Mouse (Mus musculus): Measurements from ENCODE around the gene Mob3b. TPM values are rescaled to one million over a fixed set of nuclear protein-coding genes. Genes with fewer than 3 reads are reported as not detected.

Mob3b gene
- total and polyA plus RNA-seq, 3 experiments: 7.9 to 35.2 (median 23.7) TPM

DNA sequence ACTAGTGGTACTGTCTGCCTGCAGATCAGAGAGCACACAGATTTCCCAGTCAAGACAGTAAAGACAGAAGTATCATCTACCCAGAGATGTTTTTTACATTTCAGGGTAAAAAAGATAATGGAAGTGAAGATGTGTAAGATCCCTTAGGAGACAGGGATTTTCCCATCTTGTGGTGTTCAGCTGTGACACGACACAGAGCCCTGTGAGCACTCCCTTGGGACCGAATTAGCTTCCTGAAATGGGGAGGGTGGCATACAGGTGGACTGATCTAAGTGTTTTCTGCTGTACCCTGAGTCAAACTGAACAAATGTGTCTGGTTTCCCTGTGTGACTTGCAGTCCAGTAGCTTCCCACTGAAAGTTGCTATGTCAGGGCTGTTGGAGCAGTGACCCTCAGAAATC is 42.3 kb downstream of the Mob3b start:
- DNase-seq: no peak

DNA sequence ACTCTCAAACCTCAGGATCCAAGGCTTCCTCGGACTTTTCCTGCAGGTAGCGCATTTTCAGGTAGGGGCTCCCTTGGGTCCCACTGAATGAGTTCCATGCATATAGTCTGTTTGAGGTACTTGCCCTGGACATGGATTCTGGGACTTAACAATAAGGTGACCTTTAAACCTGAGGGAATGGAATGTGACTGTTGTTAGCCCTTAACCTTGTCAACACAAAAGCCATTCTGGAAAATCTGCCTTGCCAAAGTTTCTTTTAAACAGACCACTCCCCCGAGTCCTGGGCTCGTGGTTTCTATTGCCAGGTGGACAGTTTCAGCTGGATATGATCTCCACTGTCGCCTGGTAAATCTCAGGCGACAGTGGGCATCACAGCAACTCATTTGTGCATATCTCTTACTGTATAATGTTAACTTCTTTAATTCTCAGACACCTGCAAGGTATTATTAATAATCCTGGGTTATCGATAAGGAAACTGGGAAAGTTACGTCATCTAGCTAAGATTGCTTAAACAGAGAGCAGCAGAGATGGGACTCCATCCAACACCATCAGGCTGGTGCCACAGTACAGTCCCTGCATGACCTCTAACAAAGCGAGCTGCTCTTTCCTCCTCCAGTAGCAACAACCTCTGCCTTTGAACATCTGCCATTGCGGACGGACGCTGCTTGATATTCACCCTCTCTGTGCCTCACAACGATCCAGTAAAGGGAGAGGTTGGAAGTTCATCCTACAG is 43.6 kb downstream of the Mob3b start:
- DNase-seq: peak; percentile 35

DNA sequence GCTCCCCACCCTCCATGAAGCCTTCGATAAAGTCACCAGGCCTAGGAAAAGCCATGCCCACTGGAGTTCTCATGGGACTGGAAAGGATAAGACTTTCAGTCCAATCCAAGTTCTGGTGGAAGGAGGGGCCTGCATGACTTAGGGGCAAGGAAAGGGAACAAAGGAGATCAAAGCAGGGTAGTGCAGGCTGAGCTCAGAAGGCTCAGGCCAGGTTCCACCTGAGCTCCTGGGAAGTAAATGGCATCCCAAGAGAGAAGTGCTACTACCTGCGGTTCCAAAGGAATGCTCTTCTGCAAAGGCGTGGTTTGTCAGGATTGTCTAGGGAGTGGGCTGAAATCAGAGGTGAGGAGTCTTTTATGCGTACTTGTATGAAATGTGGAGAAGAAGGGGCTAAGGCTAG is 44.8 kb downstream of the Mob3b start:
- no peak for DNase-seq

DNA sequence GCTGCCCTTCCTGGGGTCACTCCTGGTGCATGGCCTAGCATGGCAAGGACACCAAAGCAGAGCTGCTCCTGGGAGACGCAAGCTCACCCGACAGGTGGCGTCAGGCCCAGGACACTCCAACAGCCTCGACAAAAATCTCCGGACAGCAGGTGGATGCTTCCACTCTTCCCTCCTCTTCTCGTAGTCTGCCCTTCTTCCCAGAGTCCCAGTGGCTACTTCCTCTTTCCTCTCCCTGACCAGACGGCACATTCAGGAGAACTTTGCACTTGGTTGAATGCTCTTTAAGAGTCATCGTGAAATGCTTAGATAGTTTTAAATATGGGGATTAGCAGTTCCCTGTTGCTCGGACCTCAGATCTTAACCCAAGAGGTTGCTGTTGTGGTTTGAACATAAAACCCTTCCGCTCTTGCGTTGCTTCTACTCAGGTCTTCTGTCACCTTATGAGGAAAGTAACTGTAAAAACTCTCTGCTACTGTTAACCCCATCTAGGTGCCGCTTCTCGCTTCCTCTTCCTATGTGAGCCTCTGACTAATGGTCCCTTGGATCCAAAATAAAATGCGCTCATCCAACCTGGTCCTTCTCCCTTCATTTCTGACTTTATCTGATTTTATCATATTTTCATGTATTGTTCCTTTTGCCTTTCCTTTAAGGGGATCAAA is 52.0 kb downstream of the Mob3b start:
- no peak for DNase-seq

DNA sequence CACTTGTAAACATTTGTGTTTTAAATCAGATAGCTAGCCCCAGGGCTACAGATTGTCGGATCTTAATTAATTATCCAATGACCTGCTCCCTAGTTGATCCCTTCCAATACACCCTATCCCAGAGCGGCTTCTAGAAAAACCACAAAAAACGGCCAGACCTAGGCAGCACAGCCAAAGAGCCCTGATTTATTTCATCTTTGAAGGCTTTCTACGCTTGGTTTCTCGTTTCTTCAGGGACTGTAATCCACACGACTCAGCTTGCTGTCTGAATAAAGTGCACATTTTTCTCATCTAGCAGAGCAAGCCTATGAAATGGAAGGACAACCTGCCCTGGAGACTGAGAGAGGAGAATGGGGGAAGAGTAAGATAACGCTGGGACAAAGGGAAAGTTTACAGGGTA is 56.1 kb downstream of the Mob3b start:
- peak; percentile 21 for DNase-seq

DNA sequence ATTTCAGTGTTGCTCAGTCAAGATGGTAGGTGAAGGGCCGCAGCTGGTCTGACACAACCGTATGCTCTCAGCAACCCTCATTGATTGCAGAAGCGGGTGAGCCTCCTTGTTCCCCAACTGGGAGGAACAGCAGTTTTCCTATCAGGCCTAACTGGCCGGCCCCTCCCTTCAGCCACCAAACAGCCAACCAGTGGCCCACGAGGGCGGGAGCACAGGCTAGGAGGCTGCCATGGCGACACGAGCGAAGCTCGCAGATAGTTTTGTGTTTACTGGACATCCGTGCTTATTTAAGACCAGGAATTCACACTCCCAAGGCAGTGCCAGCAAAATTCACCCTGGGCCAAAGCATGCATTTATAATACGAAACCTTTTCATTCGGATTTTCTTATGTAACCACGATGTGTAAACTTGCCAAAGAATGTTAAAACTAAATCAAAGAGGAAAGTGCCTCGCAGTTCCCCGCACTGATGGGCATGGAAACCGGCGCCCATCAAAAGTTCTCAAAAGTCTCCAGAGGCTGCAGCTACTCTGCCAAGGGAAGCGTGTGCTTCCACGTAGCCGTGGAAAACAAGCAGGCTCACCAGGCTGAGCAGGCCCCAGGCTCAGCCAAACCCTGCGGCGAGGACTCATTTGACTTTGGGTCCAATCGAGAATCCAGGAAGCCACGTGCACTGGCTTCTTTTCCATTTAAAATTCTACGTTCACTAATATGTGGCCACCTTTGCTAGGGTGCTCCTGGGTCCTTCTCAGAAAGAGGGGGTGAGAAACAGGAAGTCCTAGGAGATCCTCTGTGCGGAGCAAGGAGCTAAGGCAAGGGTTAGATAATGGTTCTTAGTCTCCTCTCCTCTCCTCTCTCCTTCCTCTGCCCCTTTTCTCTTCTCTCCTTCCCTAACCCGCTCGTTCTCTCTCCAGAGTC is 57.2 kb downstream of the Mob3b start:
- peak; percentile 92 for DNase-seq

DNA sequence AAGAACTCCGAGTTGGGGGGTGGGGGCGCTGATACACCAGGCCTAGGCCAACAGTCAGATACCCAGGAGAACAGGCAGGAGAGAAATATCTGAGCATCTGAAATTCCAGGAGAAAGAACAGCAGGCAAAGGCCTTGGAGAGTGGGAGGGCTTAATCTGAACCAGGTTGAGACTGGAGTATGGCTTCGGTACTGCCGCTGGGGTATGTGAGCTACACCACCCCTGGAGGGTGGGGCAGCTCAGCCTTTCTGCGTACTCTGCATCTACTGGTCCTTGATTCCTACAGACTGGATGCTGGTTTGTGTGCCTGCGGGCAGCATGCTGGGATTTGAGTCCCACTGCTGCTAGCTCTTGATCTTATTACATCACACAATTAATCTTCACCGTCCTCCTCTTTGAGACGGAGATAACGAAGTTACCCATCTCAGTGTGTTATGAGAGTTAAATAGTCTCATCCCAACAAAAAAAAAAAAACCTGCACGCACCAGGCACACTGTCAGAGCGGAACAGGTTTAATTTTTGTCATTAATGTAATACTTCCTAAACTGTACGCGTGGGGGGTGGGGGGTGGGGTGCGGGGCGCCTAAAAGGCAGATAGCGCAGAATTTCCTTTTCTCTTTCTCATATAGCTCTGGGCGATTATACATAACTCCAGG is 57.9 kb downstream of the Mob3b start:
- peak; percentile 12 for DNase-seq

DNA sequence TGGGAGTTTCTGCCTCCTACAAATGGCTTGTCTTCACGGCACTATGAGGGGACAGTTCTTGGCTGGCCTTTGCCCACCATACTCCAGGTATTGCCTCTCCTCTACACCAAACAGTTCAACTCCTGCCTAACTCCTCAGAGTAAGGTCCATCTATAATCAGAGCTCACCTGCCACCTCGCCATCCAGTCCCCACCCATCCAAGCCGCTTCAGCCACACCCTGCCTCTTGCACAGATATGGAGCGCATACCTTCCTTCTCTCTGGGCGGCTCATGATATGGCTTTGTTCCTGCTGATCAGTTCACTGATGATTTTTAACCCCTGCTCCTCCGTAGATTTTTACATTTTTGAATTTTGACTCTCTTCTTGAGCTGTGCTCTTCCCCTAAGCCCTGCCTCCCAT is 58.7 kb downstream of the Mob3b start:
- no peak for DNase-seq

DNA sequence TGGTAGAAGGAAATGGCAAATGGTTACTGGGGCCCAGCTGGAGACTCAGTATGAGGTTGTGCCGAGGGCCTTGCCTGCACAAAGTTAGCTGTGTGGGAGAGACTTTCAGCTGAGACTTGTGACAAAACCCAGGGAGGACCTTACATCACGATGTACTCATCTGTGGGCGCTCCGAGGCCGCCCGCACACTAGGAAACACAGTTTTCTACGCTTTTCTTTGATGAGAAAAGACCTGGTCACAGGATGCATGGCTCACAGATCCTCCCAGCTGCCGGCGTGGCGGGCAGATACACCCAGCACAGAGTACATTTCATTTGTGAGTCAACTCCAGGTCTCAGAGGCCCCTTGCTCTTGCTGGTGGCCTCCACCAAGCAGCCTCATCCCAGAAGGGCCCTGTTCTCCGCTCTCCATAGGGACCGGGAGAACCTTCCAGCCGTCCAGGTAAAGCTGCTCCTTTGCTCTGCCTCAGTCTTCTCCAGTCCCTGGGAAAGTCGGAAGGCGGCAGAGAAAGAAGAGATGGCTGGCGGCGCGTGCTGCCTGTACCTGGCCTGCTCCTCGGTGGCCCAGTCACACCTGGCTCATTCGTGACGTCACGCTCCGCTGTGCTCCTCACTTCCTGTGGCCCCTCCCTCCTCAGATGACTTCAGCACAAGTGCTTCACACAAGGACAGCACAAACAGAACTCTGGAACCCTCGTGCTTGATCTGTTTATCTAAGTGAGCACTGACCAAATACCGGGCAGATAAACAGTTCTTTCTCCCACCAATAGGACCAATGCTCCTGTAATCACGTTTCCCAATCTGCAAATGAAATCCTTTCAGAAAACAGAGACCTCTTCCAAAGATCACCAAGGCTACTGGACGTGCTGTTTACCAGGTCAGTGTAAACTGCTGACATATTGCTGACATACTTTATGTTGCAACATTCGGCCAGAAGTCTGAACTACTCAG is 60.8 kb downstream of the Mob3b start:
- DNase-seq: peak; percentile 45

DNA sequence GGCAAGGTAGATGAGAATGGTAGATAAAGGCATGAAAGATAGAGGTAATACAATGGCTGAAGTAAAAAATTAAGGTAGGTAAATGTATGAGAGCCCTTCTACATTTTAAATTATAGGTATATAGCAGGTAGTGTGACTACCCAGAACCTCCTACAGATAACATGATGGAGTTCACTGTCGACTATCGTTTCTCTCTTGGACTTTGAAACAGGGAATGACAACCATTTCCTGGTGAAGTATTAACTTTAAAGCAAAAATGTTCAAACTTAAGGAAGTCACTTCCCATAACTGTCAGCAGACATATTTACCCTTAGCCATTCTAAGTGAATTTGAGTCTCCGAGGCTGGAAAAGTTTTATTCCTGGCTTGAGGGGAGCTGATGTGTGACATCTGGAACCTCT is 64.8 kb downstream of the Mob3b start:
- DNase-seq: no peak

DNA sequence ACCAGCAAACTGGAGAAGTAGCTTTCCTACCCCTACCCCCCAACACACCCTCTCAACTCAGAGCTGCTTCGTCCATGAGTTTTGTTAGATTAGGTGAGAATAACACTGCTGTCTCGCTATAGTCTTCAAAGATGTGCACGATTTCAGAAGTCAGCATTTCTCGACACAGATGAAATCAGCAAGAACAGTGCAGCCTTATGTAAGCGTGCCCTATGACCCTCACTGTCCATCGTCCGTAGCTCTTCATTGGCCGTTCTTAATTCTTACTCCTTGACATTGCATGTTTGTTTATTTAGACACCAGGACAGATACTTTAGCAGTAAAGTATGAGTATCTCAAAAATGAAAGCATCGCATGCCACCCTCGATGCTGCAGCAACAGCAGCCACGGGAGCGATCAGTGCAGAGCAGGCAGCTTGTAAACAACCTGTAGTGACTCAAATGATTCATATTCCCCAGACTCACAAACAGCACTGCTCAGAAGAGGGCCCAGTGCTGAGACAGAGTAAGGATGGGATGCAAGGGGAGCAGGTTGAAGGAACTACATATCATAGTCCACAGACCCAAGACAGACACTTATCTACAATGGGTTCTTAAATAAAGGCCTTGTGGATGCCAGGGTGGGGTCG is 66.0 kb downstream of the Mob3b start:
- no peak for DNase-seq

DNA sequence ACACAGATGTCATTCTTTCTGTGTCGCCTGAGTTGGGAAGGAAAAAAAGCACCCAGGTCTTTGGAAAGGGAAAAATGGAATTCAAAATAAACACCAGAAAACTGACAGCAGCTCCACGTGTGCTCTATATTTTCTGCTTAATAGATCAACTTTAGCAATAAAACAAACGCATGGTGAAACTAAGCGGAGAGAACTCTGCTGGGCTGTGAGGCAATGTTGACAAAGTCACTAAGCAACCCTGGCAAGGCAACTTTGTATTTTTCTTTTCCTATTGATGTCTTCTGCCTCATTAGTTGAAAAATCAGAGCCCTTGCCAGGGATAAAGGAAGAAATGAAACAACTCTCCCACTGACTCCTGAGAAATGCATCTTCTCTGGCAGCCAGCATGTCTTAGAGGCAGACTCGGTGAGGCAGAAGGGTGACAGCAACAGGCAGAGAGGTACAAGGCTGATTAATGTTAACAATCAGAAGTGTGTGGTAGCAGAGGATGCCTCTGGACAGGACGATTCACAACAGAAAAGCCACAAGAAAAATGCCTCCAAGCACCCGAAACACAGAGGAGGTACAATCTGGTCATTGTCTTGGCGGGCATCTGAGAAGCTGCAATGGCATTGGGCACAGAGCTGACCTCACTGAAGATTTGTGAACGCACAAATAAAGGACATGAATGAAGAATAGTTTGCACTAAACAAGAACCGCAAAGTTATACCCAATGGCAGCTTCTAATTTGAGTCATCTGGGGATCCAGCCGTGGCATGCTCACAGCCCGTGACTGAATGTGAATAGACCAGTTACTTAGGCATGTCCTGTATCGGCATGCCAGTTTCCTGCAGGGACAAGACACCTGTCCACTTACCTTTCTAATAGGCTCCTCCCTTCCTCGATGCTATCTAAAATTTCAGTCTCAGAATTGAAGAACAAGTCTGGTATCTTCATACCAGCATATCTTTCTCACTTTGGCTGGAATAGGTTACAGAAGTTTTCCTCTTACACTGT is 67.7 kb downstream of the Mob3b start:
- DNase-seq: no peak

DNA sequence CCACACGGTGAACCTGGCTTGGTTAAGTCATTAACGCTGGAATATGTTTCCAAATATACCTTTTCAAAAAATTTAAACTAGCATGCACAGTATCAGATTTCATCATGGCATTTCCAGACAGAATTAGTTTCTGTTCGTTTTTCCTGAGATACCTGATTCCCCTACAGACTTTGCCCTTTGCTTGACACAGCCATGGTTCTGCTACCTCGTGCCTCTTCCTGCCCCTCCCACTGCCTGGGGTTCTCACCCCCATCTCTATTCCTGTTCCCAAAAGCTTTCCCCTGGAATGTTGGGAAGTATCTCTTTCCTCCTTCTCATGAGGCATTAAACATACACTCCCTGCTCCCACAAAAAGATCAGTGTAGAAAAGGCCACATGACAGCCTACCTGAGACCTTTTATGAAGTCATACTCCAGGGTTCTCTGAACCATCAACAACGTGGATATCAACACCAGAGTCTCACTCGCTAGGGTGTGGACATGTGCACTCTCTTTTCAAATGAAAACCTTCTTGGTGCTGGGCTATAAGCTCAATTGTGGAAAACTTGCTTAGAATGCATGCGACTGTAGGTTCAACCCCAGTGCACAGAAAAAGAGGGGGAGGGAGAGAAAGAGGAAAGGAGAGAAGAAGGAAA is 71.1 kb downstream of the Mob3b start:
- DNase-seq: no peak

DNA sequence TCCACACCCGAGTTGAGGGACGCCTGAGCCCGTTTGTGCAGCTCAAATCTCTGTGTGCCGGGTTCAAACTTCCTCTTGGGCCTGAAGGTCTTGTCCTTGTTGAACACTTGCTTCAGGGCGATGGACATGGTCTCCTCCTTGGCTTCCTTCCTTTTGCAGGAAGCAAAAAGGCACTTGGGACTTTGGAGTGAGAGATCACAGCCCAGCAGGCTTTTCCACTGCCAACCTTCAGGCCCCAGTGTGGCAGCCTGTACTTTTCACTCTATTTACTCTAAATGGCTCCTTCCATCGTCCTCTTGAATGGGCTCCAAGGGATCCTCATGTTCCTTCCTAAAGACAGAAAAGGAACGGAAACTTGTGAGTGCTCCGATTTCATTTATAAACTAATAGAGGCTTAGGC is 73.2 kb downstream of the Mob3b start:
- no peak for DNase-seq

DNA sequence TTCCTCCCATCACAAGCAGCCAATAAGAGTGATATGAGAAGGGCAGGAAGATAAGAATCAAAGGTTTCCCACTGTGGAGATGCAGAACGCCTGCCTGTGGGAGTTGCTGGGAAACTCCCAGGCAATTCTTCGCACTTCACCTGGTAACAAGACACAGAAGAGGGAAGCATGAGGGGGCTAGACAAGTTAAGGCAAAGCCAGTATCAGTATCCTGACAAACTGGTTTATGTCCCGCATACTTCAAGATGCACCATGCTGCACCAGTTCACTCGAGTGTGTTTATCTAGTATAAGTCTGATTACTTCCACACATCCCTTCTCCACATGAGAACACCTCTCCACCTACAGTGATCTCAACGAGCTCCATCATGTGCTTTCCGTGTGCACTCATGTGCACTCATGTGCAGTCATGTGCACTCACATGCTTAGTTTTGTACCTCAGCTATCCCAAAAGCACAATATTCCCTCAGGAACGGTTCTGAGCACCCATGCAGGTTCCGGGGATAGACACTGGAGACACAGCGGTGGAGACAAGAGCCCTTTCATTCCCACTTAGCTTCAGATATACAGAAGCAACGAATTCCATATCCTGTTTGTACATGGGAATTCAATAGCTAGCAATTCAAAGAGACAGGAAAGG is 74.7 kb downstream of the Mob3b start:
- DNase-seq: no peak

DNA sequence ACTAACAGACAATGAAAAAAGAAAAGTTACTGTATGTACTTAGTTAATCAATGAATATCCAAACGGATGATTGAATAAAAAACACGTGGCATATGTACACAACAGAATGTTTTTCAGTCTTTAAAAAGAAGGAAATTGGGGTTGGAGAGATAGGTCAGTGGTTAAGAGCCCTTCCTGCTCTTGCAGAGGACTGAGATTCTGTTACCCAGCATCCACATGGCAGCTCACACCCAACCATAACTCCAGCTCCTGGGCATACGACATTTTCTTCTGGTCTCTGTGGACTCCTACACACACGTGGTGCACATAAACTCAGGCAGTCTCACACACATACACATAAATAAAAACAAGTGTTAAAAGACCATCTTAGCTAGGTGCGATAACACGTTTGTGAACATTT is 77.0 kb downstream of the Mob3b start:
- DNase-seq: no peak

DNA sequence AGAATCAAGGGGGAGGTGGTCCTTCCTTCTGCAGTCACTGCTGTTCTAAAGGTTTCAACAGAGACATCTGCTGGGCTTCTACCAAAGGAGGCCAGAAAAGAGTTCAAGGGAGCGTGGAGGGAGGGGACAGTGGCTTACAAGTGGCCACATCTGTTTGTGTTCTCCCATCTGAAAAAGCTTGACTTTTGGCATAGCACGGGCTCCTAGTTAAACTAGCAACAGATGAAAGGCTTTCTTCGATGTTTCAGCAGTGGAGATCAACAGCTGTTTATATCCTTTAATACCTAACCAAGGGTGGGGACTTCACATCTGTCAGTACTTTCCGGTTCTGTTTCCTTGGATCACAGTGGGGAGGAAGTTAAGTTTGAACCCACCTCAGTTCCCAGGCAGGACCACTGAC is 88.5 kb downstream of the Mob3b start:
- DNase-seq: peak; percentile 24

DNA sequence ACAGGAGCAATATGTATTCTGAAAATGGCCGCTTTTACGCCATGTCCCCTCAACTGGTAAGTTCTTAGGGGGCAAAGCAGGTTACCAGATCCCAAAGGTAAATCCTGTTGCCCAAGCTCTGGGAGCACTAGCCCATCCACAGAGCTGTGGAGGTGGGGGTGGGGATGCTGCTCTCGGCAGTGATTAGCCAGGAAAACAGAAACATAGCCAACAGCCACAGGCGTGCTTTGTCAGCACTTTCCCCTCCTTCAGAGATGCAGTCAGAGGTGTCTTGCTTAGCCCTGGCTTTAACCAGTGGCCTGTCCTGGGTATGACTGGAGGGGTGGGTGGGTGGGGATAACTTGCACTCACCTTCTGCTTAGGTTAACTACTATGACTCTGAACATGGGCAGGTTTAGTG is 91.1 kb downstream of the Mob3b start:
- DNase-seq: no peak
